Mouse (Mus musculus): Measurements from ENCODE around the gene Grk3.

DNA sequence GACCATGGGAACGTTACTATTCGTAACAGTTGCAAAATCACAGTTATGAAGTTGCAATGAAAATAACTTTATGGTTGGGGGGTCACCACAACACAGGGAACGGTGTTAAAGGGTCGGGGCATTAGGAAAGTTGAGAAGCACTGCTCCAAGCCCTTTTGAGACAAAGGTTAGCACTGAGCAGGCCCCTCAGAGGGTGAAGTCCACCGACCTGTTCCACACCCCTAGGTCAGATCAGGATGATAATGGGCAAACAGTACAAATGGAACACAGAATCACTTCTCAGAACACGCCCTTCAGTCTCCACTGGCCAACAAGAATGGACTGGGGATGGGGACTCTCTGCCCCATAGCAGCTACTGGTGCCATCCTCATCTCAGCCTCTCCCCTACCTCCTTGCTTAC is 142.6 kb downstream of the Grk3 start:
- TF ChIP-seq CTCF (conservative IDR thresholded peaks at IDR 0.05; ENCODE audit: low read length) (no peak), NANOG (IDR thresholded peaks at IDR 0.05; ENCODE audit: borderline replicate concordance, low read length) (no peak), POU5F1 (IDR thresholded peaks at IDR 0.05; ENCODE audit: borderline replicate concordance, low read length) (no peak)
